Mouse (Mus musculus): ENCODE data around the gene Katnal1.

DNA sequence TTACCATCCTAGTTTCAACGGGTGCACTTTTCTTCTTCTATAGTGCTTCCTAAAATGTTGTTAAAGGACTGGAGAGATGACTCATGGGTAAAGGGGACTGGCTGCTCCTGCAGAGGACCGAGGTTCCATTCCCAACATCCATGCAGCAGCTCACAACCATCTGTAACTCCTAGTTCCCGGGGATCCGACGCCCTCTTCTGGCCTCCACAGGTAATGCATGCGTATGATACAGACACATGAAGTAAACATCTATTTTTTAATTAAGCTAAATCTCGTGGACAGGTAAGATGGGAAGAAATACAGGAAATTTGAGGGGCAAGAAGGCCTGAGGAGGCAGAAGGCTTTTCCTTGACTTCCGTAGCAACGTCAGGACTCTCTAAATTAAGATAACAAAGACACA, 29.2 kb upstream of the Katnal1 start:
- peak; percentile 76; the same call in 1 of the 2 replicates for TF ChIP-seq CTCF (IDR thresholded peaks at IDR 0.05; ENCODE audit: borderline replicate concordance, control insufficient read depth, extremely low read depth, insufficient read depth, low read length, poor library complexity)
- no peak for TF ChIP-seq POLR2A (IDR thresholded peaks at IDR 0.05; ENCODE audit: control insufficient read depth, extremely low read depth, insufficient read depth, low read length, poor library complexity)
